Mouse (Mus musculus) c-Kit-positive CD71-positive TER-119-positive erythroid progenitor cells, embryonic 14.5 days (primary cell): ENCODE results near the gene Lrtm2.

Source experiments
- DNase-seq: peaks from one replicate; pipeline ENCODE4 v3.0.0-alpha.2; 2013; ENCODE audit warnings: low spot score

Gene Lrtm2

DNA sequence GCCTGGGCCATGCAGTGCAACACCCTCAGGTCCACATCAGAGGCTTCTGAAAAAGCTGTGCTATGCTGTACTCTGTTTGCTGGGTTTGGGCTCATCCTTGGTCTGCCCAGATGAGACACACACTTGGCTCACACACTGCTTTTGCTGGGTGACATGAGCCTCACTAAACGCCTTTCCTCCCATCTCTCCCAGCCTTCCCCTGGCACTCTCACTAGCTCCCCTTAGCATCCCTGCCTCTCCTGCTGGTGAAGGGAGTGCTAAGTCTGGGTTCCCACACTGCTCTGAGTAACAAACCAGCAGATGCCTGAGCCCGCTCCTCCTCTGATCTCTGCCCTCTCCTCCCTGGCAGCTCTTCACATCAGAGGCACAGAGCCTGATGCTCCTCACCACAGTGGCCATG is 53.9 kb downstream of the Lrtm2 start:
- no peak for DNase-seq
